Mouse (Mus musculus): ENCODE results near the gene Mgat5. TPM values are rescaled to one million over a fixed set of nuclear protein-coding genes. Genes with fewer than 3 reads are reported as not detected.

The Mgat5 gene
- total and polyA plus RNA-seq, 2 experiments from 2014 or later: 2.1 to 11.2 TPM

DNA sequence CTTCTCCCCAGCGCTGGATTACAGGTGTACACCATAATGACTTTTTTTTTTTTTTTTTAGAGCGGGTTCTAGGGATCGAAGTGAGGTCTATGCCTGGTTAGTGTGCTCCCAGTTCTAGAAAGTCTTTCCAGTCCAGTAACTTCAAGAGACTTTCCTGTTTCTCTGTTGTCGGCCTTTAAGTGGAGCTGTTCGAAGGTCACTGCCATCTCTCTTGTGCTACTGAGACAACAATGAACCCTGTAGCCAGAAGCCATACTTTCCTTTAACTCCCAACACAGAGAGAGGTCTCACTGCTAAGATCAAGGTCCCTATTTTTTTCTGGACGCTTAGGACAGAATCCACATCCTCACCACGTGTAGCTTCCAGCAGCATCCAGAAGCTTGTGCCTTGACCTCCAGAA lies 13.4 kb downstream of the Mgat5 start:
- H3K9me3 ChIP-seq (replicated peaks; ENCODE audit: control insufficient read depth, low read length): no peaks in the 10 kb centered on the region
- no peaks in the 10 kb centered on the region for H3K36me3 ChIP-seq (replicated peaks; ENCODE audit: control insufficient read depth, insufficient read depth, low read length)
- WGBS: 82% methylated on average over 7 of the region's 7 CpGs
- TF ChIP-seq CTCF (IDR thresholded peaks at IDR 0.05; ENCODE audit: low read depth) (no peak), EP300 (IDR thresholded peaks at IDR 0.05; ENCODE audit: low read depth) (no peak)
- DNase-seq (ENCODE audit: low spot score) (no peak), ATAC-seq (ENCODE audit: insufficient read depth, low read depth) (no peak)
- H3K9ac ChIP-seq (replicated peaks; ENCODE audit: low read depth, low read length): no peak overlapping the region
- no peaks in the 10 kb centered on the region for H3K27me3 ChIP-seq (ENCODE audit: control insufficient read depth, insufficient read depth, low read length)
- no peak overlapping the region for H3K4me2 ChIP-seq (ENCODE audit: low read depth, low read length)
- no peak overlapping the region for H3K4me3 ChIP-seq (ENCODE audit: low read depth, low read length)
- H3K4me1 ChIP-seq (ENCODE audit: control insufficient read depth, insufficient read depth): peaks cover 9% of the 10 kb centered on the region
- H3K27ac ChIP-seq (ENCODE audit: low read depth): no peak overlapping the region

DNA sequence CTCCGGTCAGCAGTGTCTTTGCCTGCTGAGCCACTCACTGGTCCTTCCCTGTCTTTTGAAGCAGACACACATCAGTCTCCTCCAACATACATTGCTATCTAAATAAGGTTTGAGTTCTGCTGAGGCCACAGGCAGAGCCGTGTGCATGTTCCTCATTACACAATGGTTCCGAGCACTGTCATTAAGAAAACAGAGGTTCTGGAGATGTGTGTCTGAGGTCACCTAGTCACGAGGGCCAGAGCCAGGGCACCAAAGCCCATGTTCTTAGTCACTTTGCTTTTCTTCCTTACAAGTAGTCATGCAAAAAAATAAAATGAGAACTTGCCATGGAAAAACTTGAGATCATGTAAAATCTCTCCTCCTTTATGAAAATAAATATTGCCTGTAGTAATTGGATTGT lies 14.3 kb downstream of the Mgat5 start:
- no peaks in the 10 kb centered on the region for H3K27me3 ChIP-seq (ENCODE audit: control insufficient read depth, insufficient read depth, low read length)
- H3K4me3 ChIP-seq (ENCODE audit: low read depth, low read length): no peak overlapping the region
- no peak overlapping the region for H3K9ac ChIP-seq (replicated peaks; ENCODE audit: low read depth, low read length)
- 79% methylated on average over 4 of the region's 4 CpGs for WGBS
- peaks cover 9% of the 10 kb centered on the region for H3K4me1 ChIP-seq (ENCODE audit: control insufficient read depth, insufficient read depth)
- ATAC-seq (ENCODE audit: insufficient read depth, low read depth) (no peak), DNase-seq (ENCODE audit: low spot score) (no peak)
- no peaks in the 10 kb centered on the region for H3K9me3 ChIP-seq (replicated peaks; ENCODE audit: control insufficient read depth, low read length)
- TF ChIP-seq CTCF (IDR thresholded peaks at IDR 0.05; ENCODE audit: low read depth): no peak
- no peak overlapping the region for H3K4me2 ChIP-seq (ENCODE audit: low read depth, low read length)
- no peak overlapping the region for H3K27ac ChIP-seq (ENCODE audit: low read depth)
- H3K36me3 ChIP-seq (replicated peaks; ENCODE audit: control insufficient read depth, insufficient read depth, low read length): no peaks in the 10 kb centered on the region

DNA sequence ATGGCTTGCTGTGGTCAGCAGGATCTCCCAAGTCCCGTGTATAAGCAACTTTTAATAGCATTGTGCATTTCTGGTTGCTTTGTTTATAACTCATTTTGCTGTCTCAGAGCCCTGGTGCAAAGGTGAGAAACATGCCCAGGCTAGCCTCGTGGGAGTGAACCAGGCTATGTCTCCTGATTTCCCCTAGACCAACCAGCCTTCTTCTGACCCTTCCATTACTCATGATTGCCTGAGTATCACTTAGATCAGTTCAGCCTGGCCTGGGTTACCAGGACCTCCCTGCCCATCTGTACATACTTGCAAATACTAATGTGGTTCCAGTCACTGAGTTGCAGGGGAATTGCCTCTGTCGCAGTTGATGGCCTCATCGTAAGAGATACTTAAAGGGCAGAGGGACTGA lies 14.8 kb downstream of the Mgat5 start:
- H3K27me3 ChIP-seq (ENCODE audit: control insufficient read depth, insufficient read depth, low read length): no peaks in the 10 kb centered on the region
- 83% methylated on average over 4 of the region's 4 CpGs for WGBS
- no peaks in the 10 kb centered on the region for H3K9me3 ChIP-seq (replicated peaks; ENCODE audit: control insufficient read depth, low read length)
- H3K4me1 ChIP-seq (ENCODE audit: control insufficient read depth, insufficient read depth): peaks cover 9% of the 10 kb centered on the region
- H3K36me3 ChIP-seq (replicated peaks; ENCODE audit: control insufficient read depth, insufficient read depth, low read length): no peaks in the 10 kb centered on the region
- H3K9ac ChIP-seq (replicated peaks; ENCODE audit: low read depth, low read length): no peak overlapping the region
- no peak overlapping the region for H3K27ac ChIP-seq (ENCODE audit: low read depth)
- TF ChIP-seq EP300 (IDR thresholded peaks at IDR 0.05; ENCODE audit: low read depth): no peak
- TF ChIP-seq CTCF (IDR thresholded peaks at IDR 0.05; ENCODE audit: low read depth): no peak
- H3K4me2 ChIP-seq (ENCODE audit: low read depth, low read length): no peak overlapping the region
- ATAC-seq (ENCODE audit: insufficient read depth, low read depth) (no peak), DNase-seq (ENCODE audit: low spot score) (no peak)
- no peak overlapping the region for H3K4me3 ChIP-seq (ENCODE audit: low read depth, low read length)

DNA sequence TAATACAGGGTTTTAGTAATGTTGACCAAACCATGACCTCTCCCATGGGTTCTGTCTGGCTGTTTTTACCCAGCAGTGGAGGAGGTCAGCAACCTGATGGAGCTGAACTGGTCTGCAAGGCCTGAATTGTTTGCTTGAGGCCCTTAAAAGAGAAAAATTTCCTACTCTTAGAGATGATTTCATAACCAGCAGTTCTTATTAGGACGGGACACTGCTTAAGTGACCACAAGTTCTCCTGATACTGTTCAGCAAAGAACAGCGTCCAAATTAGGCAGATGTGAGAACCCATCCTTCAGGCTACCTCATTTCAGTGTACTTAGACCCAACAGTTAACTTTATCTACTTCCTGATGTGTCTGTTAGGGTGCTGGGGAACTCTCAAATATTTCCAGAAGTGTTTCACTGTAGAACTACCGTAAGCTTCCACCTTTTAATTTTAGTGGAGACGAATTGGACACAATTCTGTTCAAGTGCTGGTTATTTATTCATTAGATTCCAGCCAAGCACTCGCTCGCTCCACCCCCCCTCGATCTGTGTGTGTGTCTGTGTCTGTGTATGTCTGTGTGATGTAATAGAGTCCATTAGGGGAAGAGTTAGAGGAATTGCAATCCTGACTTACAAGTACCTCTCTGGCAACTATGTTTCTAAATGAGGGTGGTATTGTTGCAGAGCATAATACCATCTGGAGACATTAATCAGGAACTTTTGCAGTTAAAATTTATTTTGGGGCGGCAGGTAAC lies 17.4 kb downstream of the Mgat5 start:
- no peaks in the 10 kb centered on the region for H3K27me3 ChIP-seq (ENCODE audit: control insufficient read depth, insufficient read depth, low read length)
- H3K9me3 ChIP-seq (replicated peaks; ENCODE audit: control insufficient read depth, low read length): no peaks in the 10 kb centered on the region
- peaks cover 9% of the 10 kb centered on the region for H3K4me1 ChIP-seq (ENCODE audit: control insufficient read depth, insufficient read depth)
- ATAC-seq (ENCODE audit: insufficient read depth, low read depth): no peak
- H3K9ac ChIP-seq (replicated peaks; ENCODE audit: low read depth, low read length): no peak overlapping the region
- 82% methylated on average over 8 of the region's 8 CpGs for WGBS
- H3K27ac ChIP-seq (ENCODE audit: low read depth): no peak overlapping the region
- TF ChIP-seq CTCF (IDR thresholded peaks at IDR 0.05; ENCODE audit: low read depth) (no peak), EP300 (IDR thresholded peaks at IDR 0.05; ENCODE audit: low read depth) (no peak)
- no peak overlapping the region for H3K4me3 ChIP-seq (ENCODE audit: low read depth, low read length)
- DNase-seq (ENCODE audit: low spot score): no peak
- H3K4me2 ChIP-seq (ENCODE audit: low read depth, low read length): no peak overlapping the region
- H3K36me3 ChIP-seq (replicated peaks; ENCODE audit: control insufficient read depth, insufficient read depth, low read length): no peaks in the 10 kb centered on the region

DNA sequence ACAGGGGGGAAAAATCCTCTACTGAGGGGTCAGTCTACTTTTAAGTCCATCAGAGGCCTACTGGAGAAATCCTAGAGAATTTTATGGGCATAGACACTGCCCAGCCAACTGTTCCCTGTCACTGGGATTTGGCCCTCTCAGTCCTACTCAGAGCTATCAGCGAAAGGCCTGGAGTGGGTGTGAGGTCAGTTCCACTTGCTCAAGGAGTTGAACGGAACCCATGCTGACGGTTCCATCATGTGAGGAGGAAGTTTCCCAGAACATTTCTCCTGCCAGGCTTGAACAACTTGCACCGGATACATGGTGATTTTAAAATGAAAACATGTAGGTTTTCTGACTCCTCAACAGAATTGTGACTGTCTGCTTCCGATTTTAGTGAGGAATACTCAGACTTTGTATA lies 20.2 kb downstream of the Mgat5 start:
- H3K4me3 ChIP-seq (ENCODE audit: low read depth, low read length): no peak overlapping the region
- H3K27ac ChIP-seq (ENCODE audit: low read depth): no peak overlapping the region
- no peak overlapping the region for H3K9ac ChIP-seq (replicated peaks; ENCODE audit: low read depth, low read length)
- peaks cover 14% of the 10 kb centered on the region for H3K4me1 ChIP-seq (ENCODE audit: control insufficient read depth, insufficient read depth)
- DNase-seq (ENCODE audit: low spot score) (no peak), ATAC-seq (ENCODE audit: insufficient read depth, low read depth) (no peak)
- no peak for TF ChIP-seq EP300 (IDR thresholded peaks at IDR 0.05; ENCODE audit: low read depth)
- TF ChIP-seq CTCF (IDR thresholded peaks at IDR 0.05; ENCODE audit: low read depth): no peak
- H3K4me2 ChIP-seq (ENCODE audit: low read depth, low read length): no peak overlapping the region
- H3K27me3 ChIP-seq (ENCODE audit: control insufficient read depth, insufficient read depth, low read length): no peaks in the 10 kb centered on the region
- WGBS: 68% methylated on average over 5 of the region's 5 CpGs
- H3K36me3 ChIP-seq (replicated peaks; ENCODE audit: control insufficient read depth, insufficient read depth, low read length): no peaks in the 10 kb centered on the region
- no peaks in the 10 kb centered on the region for H3K9me3 ChIP-seq (replicated peaks; ENCODE audit: control insufficient read depth, low read length)

DNA sequence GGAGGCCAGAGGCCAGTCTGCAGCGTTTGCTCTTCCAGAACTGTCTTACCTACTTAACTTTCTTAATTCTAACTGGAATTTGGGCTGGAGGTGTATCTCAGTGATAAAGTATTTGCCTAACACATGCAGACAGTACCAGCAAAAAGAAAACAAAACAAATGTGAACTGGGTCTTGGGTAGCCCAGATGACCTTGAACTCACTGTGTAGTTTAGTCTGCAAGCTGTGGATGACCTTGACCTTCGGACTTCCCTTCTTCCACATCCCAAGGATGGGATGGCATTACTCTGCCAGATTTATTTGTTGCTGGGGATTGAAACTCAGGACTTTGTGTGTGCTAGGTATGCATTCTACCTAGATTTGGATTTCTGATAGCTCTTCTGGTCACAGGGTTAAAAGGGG lies 24.2 kb downstream of the Mgat5 start:
- no peaks in the 10 kb centered on the region for H3K27me3 ChIP-seq (ENCODE audit: control insufficient read depth, insufficient read depth, low read length)
- 89% methylated on average over 2 of the region's 2 CpGs for WGBS
- H3K9ac ChIP-seq (replicated peaks; ENCODE audit: low read depth, low read length): no peak overlapping the region

More for the DNA sequence above, 24.2 kb downstream of the Mgat5 start:
- H3K4me3 ChIP-seq (ENCODE audit: low read depth, low read length): no peak overlapping the region
- no peak overlapping the region for H3K4me2 ChIP-seq (ENCODE audit: low read depth, low read length)
- TF ChIP-seq CTCF (IDR thresholded peaks at IDR 0.05; ENCODE audit: low read depth): no peak
- TF ChIP-seq EP300 (IDR thresholded peaks at IDR 0.05; ENCODE audit: low read depth): no peak
- no peaks in the 10 kb centered on the region for H3K9me3 ChIP-seq (replicated peaks; ENCODE audit: control insufficient read depth, low read length)
- ATAC-seq (ENCODE audit: insufficient read depth, low read depth) (no peak), DNase-seq (ENCODE audit: low spot score) (no peak)
- H3K4me1 ChIP-seq (ENCODE audit: control insufficient read depth, insufficient read depth): peaks cover 20% of the 10 kb centered on the region
- no peak overlapping the region for H3K27ac ChIP-seq (ENCODE audit: low read depth)
- H3K36me3 ChIP-seq (replicated peaks; ENCODE audit: control insufficient read depth, insufficient read depth, low read length): no peaks in the 10 kb centered on the region

Data from heart, postnatal 0 days (tissue).